Mouse (Mus musculus): ENCODE data around the gene Mapk11.

Mapk11 gene

DNA sequence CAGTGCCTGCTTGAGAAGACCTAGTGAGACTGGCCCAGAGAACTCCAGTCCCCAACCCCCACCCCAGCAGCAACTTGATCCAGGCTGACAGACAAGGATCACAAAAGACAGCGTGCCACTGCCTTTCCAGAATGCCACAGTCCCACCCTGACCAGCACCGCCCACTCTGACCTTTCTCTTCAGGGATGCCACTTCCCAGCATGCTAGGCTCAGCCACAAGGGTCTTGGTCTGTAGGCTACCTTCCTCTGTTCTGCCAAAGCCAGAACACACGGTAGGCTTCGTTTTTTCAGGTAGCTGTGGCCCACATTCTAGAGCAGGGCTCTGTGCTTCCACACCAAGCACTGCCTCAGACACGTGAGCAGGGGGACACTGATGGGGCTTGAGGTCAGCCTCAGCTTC is 46.8 kb downstream of the Mapk11 start:
- no peak for DNase-seq (ENCODE audit: low spot score)

- no peak for DNase-seq (ENCODE audit: low spot score)
Measured at GRCm38 (mm10) chr15:89100823-89101222, 48.6 kb downstream of the Mapk11 start.

- no peak for DNase-seq (ENCODE audit: low spot score)
Measured at GRCm38 (mm10) chr15:89098616-89099015, 50.8 kb downstream of the Mapk11 start.

DNA sequence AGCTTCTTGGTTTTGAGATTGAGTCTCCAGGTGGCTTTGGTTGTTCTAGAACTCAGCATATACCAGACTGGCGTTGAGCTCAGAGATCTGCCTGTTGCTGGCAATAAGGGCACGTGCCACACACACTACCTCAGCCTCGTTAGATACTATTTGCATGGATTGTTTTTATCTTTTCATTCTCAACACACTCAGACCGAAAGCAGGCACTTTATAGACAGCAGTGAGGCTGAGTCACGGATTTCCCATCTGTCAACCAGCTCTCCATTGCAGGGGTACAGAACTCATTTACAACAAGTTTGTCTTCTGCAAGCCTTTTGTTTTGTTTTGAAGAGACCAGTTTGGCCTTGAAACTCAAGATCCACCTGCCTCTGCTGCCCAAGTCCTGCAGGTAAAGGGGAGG is 52.0 kb downstream of the Mapk11 start:
- no peak for DNase-seq (ENCODE audit: low spot score)

Data from ovary, postnatal 36 days (tissue).